29 mouse cellular contexts compared by ENCODE assay signal in genomic region chr4:152961677-152962076, GRCm38 (mm10).
"Had no signal": no experiment of that assay in that cellular context is flagged by ENCODE, and none has a peak within 500 bp of the region (broad histone marks: within the 10 kb centered on the region; RNA-seq: fewer than 3 reads in every experiment).

No protein-coding gene starts in this region.

- H3K9me3 ChIP-seq: limb, embryonic 10.5 days; limb, embryonic 13.5 days; limb, embryonic 15.5 days; liver, embryonic 15.5 days; lung, embryonic 15.5 days; midbrain, embryonic 10.5 days; midbrain, embryonic 12.5 days; midbrain, embryonic 13.5 days; midbrain, embryonic 15.5 days; neural tube, embryonic 12.5 days had no signal

- H3K9ac ChIP-seq: limb, embryonic 12.5 days; limb, embryonic 13.5 days; limb, embryonic 15.5 days; liver, embryonic 12.5 days; liver, embryonic 15.5 days; lung, embryonic 14.5 days; lung, embryonic 15.5 days; midbrain, embryonic 12.5 days; midbrain, embryonic 13.5 days; midbrain, embryonic 15.5 days; neural tube, embryonic 12.5 days had no signal

- ATAC-seq: liver, embryonic 12.5 days; lung, postnatal 0 days; midbrain, embryonic 13.5 days; midbrain, embryonic 15.5 days; midbrain, embryonic 16.5 days had no signal

- H3K4me2 ChIP-seq: limb, embryonic 12.5 days; limb, embryonic 13.5 days; limb, embryonic 15.5 days; liver, embryonic 12.5 days; liver, embryonic 15.5 days; lung, embryonic 14.5 days; lung, embryonic 15.5 days; midbrain, embryonic 11.5 days; midbrain, embryonic 12.5 days; midbrain, embryonic 13.5 days; midbrain, embryonic 15.5 days; neural tube, embryonic 12.5 days had no signal

- H3K4me3 ChIP-seq: left cerebral cortex, adult 2 months; limb, embryonic 10.5 days; limb, embryonic 12.5 days; limb, embryonic 13.5 days; limb, embryonic 15.5 days; liver, embryonic 12.5 days; liver, embryonic 15.5 days; lung, embryonic 15.5 days; megakaryocyte, embryonic 14.5 days; midbrain, embryonic 10.5 days; midbrain, embryonic 12.5 days; midbrain, embryonic 13.5 days; midbrain, embryonic 15.5 days; myocyte; neural tube, embryonic 12.5 days had no signal

- H3K4me1 ChIP-seq: limb, embryonic 10.5 days; limb, embryonic 12.5 days; limb, embryonic 13.5 days; limb, embryonic 15.5 days; liver, embryonic 12.5 days; liver, embryonic 15.5 days; lung, embryonic 15.5 days; megakaryocyte, embryonic 14.5 days; midbrain, embryonic 10.5 days; midbrain, embryonic 12.5 days; midbrain, embryonic 13.5 days; midbrain, embryonic 15.5 days had no signal

- DNase-seq: left cerebral cortex, postnatal 4 days; liver; lung, adult 18-20 months; lung, adult 2 months; lung, embryonic 14.5 days; lung, postnatal 10 days; lung, postnatal 14 days; lung, postnatal 36 days; lung, postnatal 4 days; midbrain, embryonic 14.5 days had no signal

- H3K27me3 ChIP-seq: limb, embryonic 13.5 days; limb, embryonic 15.5 days; liver, embryonic 12.5 days; liver, embryonic 15.5 days; lung, embryonic 15.5 days; megakaryocyte, embryonic 14.5 days; midbrain, embryonic 13.5 days; midbrain, embryonic 15.5 days; neural tube, embryonic 12.5 days had no signal

- H3K27ac ChIP-seq: left cerebral cortex, adult 2 months; limb, embryonic 10.5 days; limb, embryonic 12.5 days; limb, embryonic 13.5 days; limb, embryonic 15.5 days; liver, embryonic 12.5 days; liver, embryonic 15.5 days; lung, embryonic 15.5 days; macrophage; midbrain, embryonic 10.5 days; midbrain, embryonic 12.5 days; midbrain, embryonic 13.5 days; midbrain, embryonic 15.5 days; neural tube, embryonic 12.5 days had no signal

- H3K36me3 ChIP-seq: limb, embryonic 10.5 days; limb, embryonic 12.5 days; limb, embryonic 13.5 days; limb, embryonic 15.5 days; liver, embryonic 12.5 days; liver, embryonic 15.5 days; lung, embryonic 15.5 days; midbrain, embryonic 10.5 days; midbrain, embryonic 12.5 days; midbrain, embryonic 13.5 days; midbrain, embryonic 15.5 days; neural tube, embryonic 12.5 days had no signal
